Mouse (Mus musculus) CH12.LX (cell line): ENCODE measurements around the gene Gm20449. TPM values are rescaled to one million over a fixed set of nuclear protein-coding genes. Genes with fewer than 3 reads are reported as not detected.

Experiments
- polyA plus RNA-seq: library from polyadenylated mRNA; unstranded; fragments of >175 nt; gene quantifications from 2 replicates; pipeline ENCODE4 v1.2.1, GENCODE M21; 2012; ENCODE audit warnings: low read depth; ENCODE audit not compliant: insufficient read length
- total RNA-seq, 2 experiments: library from RNA; depleted of rRNA; stranded (reverse); fragments of 300-350 nt in 1 of 2; fragments of >200 nt in 1 of 2; gene quantifications; 2 replicates each; pipeline ENCODE4 v1.2.3; 2012 to 2014

Gene Gm20449
- total and polyA plus RNA-seq, 3 experiments = not detected

Other genes with a start within 250 kb of the Gm20449 start
- 9.6 and 10.9 TPM in 2 replicates for gene AI987944, start 106.0 kb downstream of the Gm20449 start, total RNA-seq (2012; rRNA removed)
- gene AI987944, start 106.0 kb downstream of the Gm20449 start, total RNA-seq (2014; rRNA removed) = 18.5 and 20.7 TPM in 2 replicates
- 8.3 and 9.3 TPM in 2 replicates for gene AI987944, start 106.0 kb downstream of the Gm20449 start, polyA plus RNA-seq
- gene Vmn2r57, start 50.7 kb downstream of the Gm20449 start, total RNA-seq (2012; rRNA removed) = not detected in 2 replicates
- gene Vmn2r57, start 50.7 kb downstream of the Gm20449 start, total RNA-seq (2014; rRNA removed) = not detected in 2 replicates
- not detected in 2 replicates for gene Vmn2r57, start 50.7 kb downstream of the Gm20449 start, polyA plus RNA-seq
- 6.4 and 8.9 TPM in 2 replicates for gene AW146154, start 473 bp upstream of the Gm20449 start, total RNA-seq (2012; rRNA removed)
- gene AW146154, start 473 bp upstream of the Gm20449 start, total RNA-seq (2014; rRNA removed) = 10.0 and 11.8 TPM in 2 replicates
- gene AW146154, start 473 bp upstream of the Gm20449 start, polyA plus RNA-seq = 2.6 and 4.4 TPM in 2 replicates
- gene Gm6871, start 74.2 kb upstream of the Gm20449 start, total RNA-seq (2012; rRNA removed) = 0.13 TPM in 1 of 2 replicates, not detected in the other
- gene Gm6871, start 74.2 kb upstream of the Gm20449 start, total RNA-seq (2014; rRNA removed) = 0.63 TPM in 1 of 2 replicates, not detected in the other
- 0.19 TPM in 1 of 2 replicates, not detected in the other for gene Gm6871, start 74.2 kb upstream of the Gm20449 start, polyA plus RNA-seq
- gene 2610021A01Rik, start 99.8 kb upstream of the Gm20449 start, total RNA-seq (2012; rRNA removed) = 18.2 and 20.5 TPM in 2 replicates
- 27.9 and 38.3 TPM in 2 replicates for gene 2610021A01Rik, start 99.8 kb upstream of the Gm20449 start, total RNA-seq (2014; rRNA removed)
- gene 2610021A01Rik, start 99.8 kb upstream of the Gm20449 start, polyA plus RNA-seq = 14.1 and 17.3 TPM in 2 replicates
- 4.8 and 5.0 TPM in 2 replicates for gene Zfp788, start 133.8 kb upstream of the Gm20449 start, total RNA-seq (2012; rRNA removed)
- gene Zfp788, start 133.8 kb upstream of the Gm20449 start, total RNA-seq (2014; rRNA removed) = 11.6 and 13.8 TPM in 2 replicates
- 5.4 and 5.6 TPM in 2 replicates for gene Zfp788, start 133.8 kb upstream of the Gm20449 start, polyA plus RNA-seq